Comparison of ENCODE assay signal across 7 mouse cellular contexts in the genomic region with DNA sequence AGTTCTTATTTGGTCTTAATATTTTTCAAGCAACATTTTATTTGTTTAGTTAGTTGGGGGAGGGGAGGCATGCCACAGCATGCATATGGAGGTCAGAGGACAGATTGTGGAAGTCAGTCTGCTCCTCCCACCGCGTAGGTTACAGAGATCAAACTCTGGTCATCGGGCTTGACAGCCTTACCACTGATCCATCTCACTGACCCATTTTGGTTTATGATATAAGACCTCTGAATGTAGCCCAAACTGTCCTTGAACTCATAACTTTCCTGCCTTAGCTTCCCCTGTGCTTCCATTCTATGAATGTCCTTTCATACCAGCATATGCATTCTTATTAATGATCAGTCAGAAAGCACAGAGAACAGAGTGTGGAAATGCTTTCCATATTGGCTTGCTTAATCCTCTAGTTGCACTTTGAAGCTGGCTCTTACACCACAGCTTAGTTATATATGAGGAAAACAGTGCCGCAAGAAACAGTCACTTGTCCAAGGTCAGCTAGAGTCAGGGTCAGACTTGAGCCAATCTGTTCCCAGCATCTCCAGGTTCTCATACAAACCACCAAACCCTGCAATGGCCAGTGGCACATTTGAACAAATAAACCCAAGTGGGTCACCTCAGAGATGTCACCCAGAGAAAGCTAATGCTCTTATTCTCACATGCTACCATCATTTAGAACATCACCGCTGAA.
DNase-seq lines count a peak whose midpoint lies in the region; ATAC-seq lines count a peak whose summit lies in the region.

No protein-coding gene starts in this region.

- DNase-seq in hindbrain, embryonic 11.5 days (ENCODE audit: low spot score): no peak
- peak; percentile 48 for DNase-seq in brain, adult 2 months (ENCODE audit: low read depth, low spot score)
- DNase-seq in right cerebral cortex, postnatal 25 days: no peak
- DNase-seq in testis, postnatal 10 days (ENCODE audit: low spot score): no peak

- H3K27me3 ChIP-seq in hindbrain, embryonic 13.5 days: no peaks in the 10 kb centered on the region
- no peaks in the 10 kb centered on the region for H3K27me3 ChIP-seq in hindbrain, embryonic 11.5 days (ENCODE audit: control insufficient read depth, insufficient read depth, low read length)
- no peaks in the 10 kb centered on the region for H3K27me3 ChIP-seq in forebrain, embryonic 15.5 days
- H3K27me3 ChIP-seq in midbrain, embryonic 15.5 days (replicated peaks): no peaks in the 10 kb centered on the region

- no peaks in the 10 kb centered on the region for H3K9me3 ChIP-seq in hindbrain, embryonic 13.5 days
- H3K9me3 ChIP-seq in hindbrain, embryonic 11.5 days (ENCODE audit: control insufficient read depth, low read length): no peaks in the 10 kb centered on the region
- H3K9me3 ChIP-seq in forebrain, embryonic 15.5 days: no peaks in the 10 kb centered on the region
- no peaks in the 10 kb centered on the region for H3K9me3 ChIP-seq in midbrain, embryonic 15.5 days

- no peaks in the 10 kb centered on the region for H3K36me3 ChIP-seq in hindbrain, embryonic 13.5 days
- no peaks in the 10 kb centered on the region for H3K36me3 ChIP-seq in hindbrain, embryonic 11.5 days (ENCODE audit: control insufficient read depth, insufficient read depth, low read length)
- H3K36me3 ChIP-seq in forebrain, embryonic 15.5 days: no peaks in the 10 kb centered on the region
- no peaks in the 10 kb centered on the region for H3K36me3 ChIP-seq in midbrain, embryonic 15.5 days (replicated peaks)

- H3K4me1 ChIP-seq in hindbrain, embryonic 13.5 days (replicated peaks): peaks cover 50% of the 10 kb centered on the region
- peaks cover 7% of the 10 kb centered on the region; the same call in 1 of the 2 replicates for H3K4me1 ChIP-seq in hindbrain, embryonic 11.5 days (replicated peaks; ENCODE audit: control insufficient read depth, insufficient read depth, low read length)
- H3K4me1 ChIP-seq in forebrain, embryonic 15.5 days: peaks cover 48% of the 10 kb centered on the region
- peaks cover 51% of the 10 kb centered on the region for H3K4me1 ChIP-seq in midbrain, embryonic 15.5 days

- peak overlapping the region; percentile 33 for H3K4me3 ChIP-seq in hindbrain, embryonic 13.5 days
- H3K4me3 ChIP-seq in hindbrain, embryonic 11.5 days (ENCODE audit: low read depth, low read length): no peak overlapping the region
- H3K4me3 ChIP-seq in forebrain, embryonic 15.5 days: peak overlapping the region; percentile 46
- H3K4me3 ChIP-seq in midbrain, embryonic 15.5 days: peak overlapping the region; percentile 46

- H3K27ac ChIP-seq in hindbrain, embryonic 13.5 days: peak overlapping the region; percentile 68
- no peak overlapping the region for H3K27ac ChIP-seq in hindbrain, embryonic 11.5 days (ENCODE audit: low read depth, low read length)
- peak overlapping the region; percentile 94 for H3K27ac ChIP-seq in forebrain, embryonic 15.5 days (replicated peaks)
- peak overlapping the region; percentile 65 for H3K27ac ChIP-seq in midbrain, embryonic 15.5 days

- WGBS in hindbrain, embryonic 13.5 days: 81% methylated on average over 5 of the region's 5 CpGs
- 89% methylated on average over 5 of the region's 5 CpGs for WGBS in hindbrain, embryonic 11.5 days
- 93% methylated on average over 5 of the region's 5 CpGs for WGBS in forebrain, embryonic 15.5 days
- 90% methylated on average over 5 of the region's 5 CpGs for WGBS in midbrain, embryonic 15.5 days

- ATAC-seq in hindbrain, embryonic 13.5 days (ENCODE audit: low FRiP score): no peak
- no peak for ATAC-seq in hindbrain, embryonic 11.5 days (ENCODE audit: low FRiP score)
- ATAC-seq in forebrain, embryonic 15.5 days (replicated peaks): no peak
- no peak for ATAC-seq in midbrain, embryonic 15.5 days (replicated peaks)

- peak overlapping the region; percentile 53 for H3K4me2 ChIP-seq in hindbrain, embryonic 13.5 days
- H3K4me2 ChIP-seq in hindbrain, embryonic 11.5 days (replicated peaks; ENCODE audit: low read depth, low read length): no peak overlapping the region
- peak overlapping the region; percentile 47 for H3K4me2 ChIP-seq in forebrain, embryonic 15.5 days (replicated peaks)
- H3K4me2 ChIP-seq in midbrain, embryonic 15.5 days: peak overlapping the region; percentile 51

- peak overlapping the region; percentile 61 for H3K9ac ChIP-seq in hindbrain, embryonic 13.5 days
- no peak overlapping the region for H3K9ac ChIP-seq in hindbrain, embryonic 11.5 days (ENCODE audit: low read depth, low read length)
- H3K9ac ChIP-seq in forebrain, embryonic 15.5 days (replicated peaks): peak overlapping the region; percentile 41
- peak overlapping the region; percentile 35 for H3K9ac ChIP-seq in midbrain, embryonic 15.5 days
